Mouse (Mus musculus) testis, postnatal 10 days (tissue): Measurements from ENCODE around the gene Tceal3.
A peak's percentile ranks its signal among the peaks of the same experiment; 100 is the strongest.
"Not testable (repeated sequence)": the region's sequence is repeated elsewhere in the genome, so short reads cannot be mapped to it uniquely, and the experiment has no call there.

ENCODE experiments used
- DNase-seq: peaks from one replicate; pipeline ENCODE4 v3.0.0; 2021; ENCODE audit warnings: low spot score

The Tceal3 gene

DNA sequence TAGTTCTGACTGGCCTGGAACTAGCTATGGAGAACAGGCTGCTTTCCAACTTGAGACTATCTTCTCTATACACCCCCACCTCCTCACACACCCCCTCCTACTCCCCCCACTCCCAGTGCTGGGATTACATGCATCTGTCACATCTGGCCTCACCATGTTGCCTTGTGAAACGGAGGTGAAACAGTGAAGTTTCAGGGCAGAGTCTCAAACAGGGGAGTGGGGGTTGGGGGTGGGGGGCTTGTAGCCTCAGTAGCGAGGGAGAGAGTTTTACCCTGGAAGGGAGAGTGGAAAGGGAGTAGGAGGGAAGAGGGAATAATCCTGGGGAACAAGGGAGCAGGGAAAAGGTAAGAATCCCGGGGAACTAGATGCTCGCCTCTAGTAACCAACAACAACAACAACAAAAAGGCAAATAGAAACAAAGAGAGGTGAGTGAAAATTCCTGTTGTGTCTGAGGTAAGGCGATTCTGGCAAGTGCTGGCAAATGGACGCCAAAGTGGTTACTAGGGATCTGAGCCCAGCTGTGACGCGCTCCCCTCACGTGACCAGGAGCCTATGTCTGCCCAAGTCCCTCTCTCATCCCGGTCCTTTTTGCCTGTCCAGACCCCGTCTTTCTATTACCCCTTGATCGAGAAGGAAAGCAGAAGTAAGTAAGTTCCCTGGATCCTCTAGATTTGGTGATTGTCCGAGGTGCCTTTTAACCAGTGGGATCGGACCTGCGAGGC, 117.0 kb downstream of the Tceal3 start, which contains the start of gene Tceal1:
Gene Tceal1, plus strand, starts transcription at position 537 of the 722 bp plus-strand sequence.
- DNase-seq: peak; percentile 76

DNA sequence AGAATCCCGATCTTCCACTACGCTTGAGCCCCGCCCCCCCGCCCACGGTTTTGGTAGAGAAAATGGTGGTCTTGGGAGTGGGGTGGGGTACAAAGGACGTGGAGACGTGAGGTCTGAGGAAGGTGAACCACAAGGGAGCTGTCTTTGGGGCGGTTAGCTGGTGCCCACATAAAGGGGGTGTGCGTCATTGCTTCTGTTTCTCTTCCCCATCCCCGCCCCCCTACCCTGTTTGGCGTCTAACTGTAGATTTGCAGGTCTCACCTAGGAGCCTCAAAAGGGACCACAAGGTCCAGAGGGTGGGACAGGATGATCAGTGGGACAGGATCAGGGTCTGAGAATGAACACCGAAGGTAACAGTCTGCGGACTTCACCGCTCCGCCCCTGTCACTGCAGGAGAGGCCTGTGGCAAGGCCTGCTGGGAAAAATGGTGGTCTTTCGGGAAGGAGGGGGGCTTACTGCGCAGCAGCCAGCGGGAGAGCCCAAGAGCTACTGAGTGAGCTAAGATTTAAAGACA, 117.6 kb downstream of the Tceal3 start:
- DNase-seq: peak; percentile 51

DNA sequence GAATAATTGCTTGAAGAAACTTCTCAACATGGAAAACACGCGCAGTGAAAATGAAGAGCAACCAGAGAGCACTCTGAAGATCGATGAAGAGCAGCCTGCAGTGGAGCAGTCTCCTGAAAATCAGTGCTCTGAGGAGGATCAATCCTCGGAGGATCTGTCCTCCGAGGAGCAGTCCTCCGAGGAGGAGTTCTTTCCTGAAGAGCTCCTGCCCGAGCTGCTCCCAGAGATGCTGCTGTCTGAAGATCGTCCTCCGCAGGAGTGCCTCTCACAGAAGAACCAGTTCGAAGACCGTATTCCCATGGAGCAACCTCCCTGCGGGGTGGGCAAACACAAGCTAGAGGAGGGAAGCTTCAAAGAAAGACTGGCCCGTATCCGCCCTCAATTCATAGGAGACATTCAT, 118.1 kb downstream of the Tceal3 start:
- no peak for DNase-seq

DNA sequence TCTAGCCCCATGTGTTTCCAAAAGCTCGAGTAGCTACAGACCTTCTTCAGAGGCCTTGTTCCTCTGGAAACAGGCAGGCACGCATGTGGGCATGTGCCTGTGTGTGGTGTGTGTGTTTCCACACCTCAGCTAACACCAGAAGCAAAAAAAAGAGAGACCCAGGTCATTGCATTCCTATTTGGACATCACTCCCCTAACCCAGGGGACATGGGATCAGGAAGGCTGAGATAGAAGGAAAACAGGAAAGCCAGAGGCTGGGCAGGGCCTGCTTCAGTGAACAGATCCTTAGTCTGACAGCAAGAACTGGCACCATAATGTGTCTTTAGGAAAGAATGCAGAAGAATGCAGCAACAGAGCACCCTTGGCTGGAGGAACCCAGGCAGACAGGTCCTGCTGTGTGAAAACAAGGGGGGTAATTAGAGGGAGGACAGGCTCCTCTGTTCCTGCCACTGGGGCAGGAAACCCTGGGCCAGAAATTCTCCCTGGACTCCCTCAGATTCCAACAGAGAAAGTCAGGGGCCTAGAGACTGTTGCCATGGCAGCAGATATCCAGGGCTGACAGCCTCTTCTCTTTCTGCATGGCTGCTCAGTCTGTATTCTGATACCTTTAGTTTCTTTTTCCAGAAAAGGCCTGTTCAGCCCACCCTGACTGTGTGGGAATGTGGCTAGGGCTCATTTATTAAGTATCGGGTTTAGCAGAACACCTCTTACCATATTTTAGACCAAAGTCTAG, 124.3 kb downstream of the Tceal3 start:
- not testable (repeated sequence) for DNase-seq
